Mouse (Mus musculus) MEL (cell line): Measurements from ENCODE around the gene Ap5z1. TPM values are rescaled to one million over a fixed set of nuclear protein-coding genes. Genes with fewer than 3 reads are reported as not detected.

Experiments
- DNase-seq: peaks from one replicate; pipeline ENCODE4 v3.0.0; 2011; ENCODE audit warnings: low read depth, low spot score
- H3K27ac ChIP-seq: 2 replicates; pipeline ENCODE4 v1.5.1; 2012; ENCODE audit warnings: low read depth, mild to moderate bottlenecking, control low read depth, low read length, moderate library complexity; ENCODE audit not compliant: control insufficient read depth
- H3K27me3 ChIP-seq, 2 experiments: fragments of 150-350 bp in 1 of 2; sonication (generic) in 1 of 2; 2 replicates each; pipeline ENCODE4 v1.6.1; 2012; ENCODE audit warnings: low read length in 2 of 2, mild to moderate bottlenecking in 2 of 2, improper control_type of control experiment in 1 of 2, moderate library complexity in 1 of 2; ENCODE audit not compliant: insufficient read depth in 2 of 2, control insufficient read depth in 1 of 2
- H3K36me3 ChIP-seq, 2 experiments: 2 replicates each; pipeline ENCODE4 v1.6.1; 2012 to 2014; ENCODE audit warnings: low read length in 2 of 2, improper control_type of control experiment in 1 of 2, inconsistent platforms in 1 of 2, mild to moderate bottlenecking in 1 of 2; ENCODE audit not compliant: insufficient read depth in 2 of 2, control insufficient read depth in 1 of 2
- H3K4me1 ChIP-seq, 2 experiments: fragments of 150-350 bp in 1 of 2; sonication (generic) in 1 of 2; 2 replicates each; pipeline ENCODE4 v1.6.1; 2012; ENCODE audit warnings: low read length in 2 of 2, improper control_type of control experiment in 1 of 2, mild to moderate bottlenecking in 1 of 2; ENCODE audit not compliant: insufficient read depth in 2 of 2, control insufficient read depth in 1 of 2
- H3K4me3 ChIP-seq, 2 experiments: fragments of 150-350 bp in 1 of 2; sonication (generic) in 1 of 2; 2 replicates each; pipeline ENCODE4 v1.5.1; 2012; ENCODE audit warnings: low read depth in 2 of 2, low read length in 2 of 2, mild to moderate bottlenecking in 2 of 2, moderate library complexity in 2 of 2, control low read depth in 1 of 2, improper control_type of control experiment in 1 of 2; ENCODE audit not compliant: control insufficient read depth in 1 of 2, insufficient read depth in 1 of 2
- H3K79me2 ChIP-seq: 2 replicates; pipeline ENCODE4 v1.6.1; 2012; ENCODE audit warnings: mild to moderate bottlenecking, low read length, moderate library complexity; ENCODE audit not compliant: control insufficient read depth, poor library complexity, insufficient read depth
- H3K9ac ChIP-seq: 2 replicates; pipeline ENCODE4 v1.6.1; 2012; ENCODE audit warnings: low read depth, mild to moderate bottlenecking, control low read depth, low read length, moderate library complexity; ENCODE audit not compliant: control insufficient read depth, poor library complexity, severe bottlenecking
- H3K9me3 ChIP-seq: fragments of 150-350 bp; sonication (generic); replicated peaks from 2 replicates; pipeline ENCODE4 v1.6.1; 2012; ENCODE audit warnings: mild to moderate bottlenecking, low read length, improper control_type of control experiment, moderate library complexity; ENCODE audit not compliant: insufficient read depth
- BHLHE40 ChIP-seq: IDR thresholded peaks from 2 replicates; pipeline ENCODE4 v1.6.1; 2012; ENCODE audit warnings: low read depth, mild to moderate bottlenecking, inconsistent platforms, low read length, improper control_type of control experiment, borderline replicate concordance
- CHD1 ChIP-seq: IDR thresholded peaks from 2 replicates; pipeline ENCODE4 v1.6.1; 2012; ENCODE audit warnings: low read depth, mild to moderate bottlenecking, inconsistent platforms, low read length, improper control_type of control experiment
- CHD2 ChIP-seq: IDR thresholded peaks from 2 replicates; pipeline ENCODE4 v1.6.1; 2011; ENCODE audit warnings: low read length, improper control_type of control experiment
- EP300 ChIP-seq, 2 experiments: IDR thresholded peaks; 2 replicates each; pipeline ENCODE4 v1.6.1; 2011; ENCODE audit warnings: improper control_type of control experiment in 2 of 2, low read length in 2 of 2, low read depth in 1 of 2, mild to moderate bottlenecking in 1 of 2
- ETS1 ChIP-seq: IDR thresholded peaks from 2 replicates; pipeline ENCODE4 v1.6.1; 2012; ENCODE audit warnings: low read depth, mild to moderate bottlenecking, inconsistent platforms, low read length, improper control_type of control experiment, moderate library complexity
- HCFC1 ChIP-seq: IDR thresholded peaks from 2 replicates; pipeline ENCODE4 v1.6.1; 2012; ENCODE audit warnings: low read depth, mild to moderate bottlenecking, inconsistent platforms, low read length, improper control_type of control experiment, moderate library complexity
- MAX ChIP-seq: IDR thresholded peaks from 2 replicates; pipeline ENCODE4 v1.6.1; 2011; ENCODE audit warnings: low read length, improper control_type of control experiment
- MAZ ChIP-seq: IDR thresholded peaks from 2 replicates; pipeline ENCODE4 v1.6.1; 2012; ENCODE audit warnings: low read depth, mild to moderate bottlenecking, inconsistent platforms, low read length, improper control_type of control experiment
- MXI1 ChIP-seq: IDR thresholded peaks from 2 replicates; pipeline ENCODE4 v1.6.1; 2011; ENCODE audit warnings: mild to moderate bottlenecking, low read depth, low read length, improper control_type of control experiment
- MYB ChIP-seq: IDR thresholded peaks from 2 replicates; pipeline ENCODE4 v1.6.1; 2011; ENCODE audit warnings: mild to moderate bottlenecking, low read depth, low read length, improper control_type of control experiment
- MYC ChIP-seq: IDR thresholded peaks from 2 replicates; pipeline ENCODE4 v1.6.1; 2011; ENCODE audit warnings: low read depth, mild to moderate bottlenecking, low read length, improper control_type of control experiment, moderate library complexity
- NRF1 ChIP-seq: IDR thresholded peaks from 2 replicates; pipeline ENCODE4 v1.6.1; 2014; ENCODE audit warnings: low read depth, mild to moderate bottlenecking, inconsistent platforms, low read length, improper control_type of control experiment, moderate library complexity; ENCODE audit not compliant: poor library complexity, insufficient read depth, severe bottlenecking
- POLR2A ChIP-seq, 2 experiments: IDR thresholded peaks; 2 replicates each; pipeline ENCODE4 v1.6.1; 2011 to 2012; ENCODE audit warnings: low read length in 2 of 2, mild to moderate bottlenecking in 2 of 2, control low read depth in 1 of 2, improper control_type of control experiment in 1 of 2, low read depth in 1 of 2, moderate library complexity in 1 of 2; ENCODE audit not compliant: control insufficient read depth in 1 of 2, insufficient read depth in 1 of 2, poor library complexity in 1 of 2
- POLR2AphosphoS2 ChIP-seq: IDR thresholded peaks from 2 replicates; pipeline ENCODE4 v1.6.1; 2011; ENCODE audit warnings: low read length, improper control_type of control experiment
- POLR2AphosphoS5 ChIP-seq: IDR thresholded peaks from 2 replicates; pipeline ENCODE4 v1.6.1; 2012; ENCODE audit warnings: low read depth, borderline replicate concordance, mild to moderate bottlenecking, inconsistent platforms, low read length, moderate library complexity, mixed read lengths
- RAD21 ChIP-seq: IDR thresholded peaks from 2 replicates; pipeline ENCODE4 v1.6.1; 2011; ENCODE audit warnings: mild to moderate bottlenecking, low read depth, low read length, improper control_type of control experiment
- SIN3A ChIP-seq: IDR thresholded peaks from 2 replicates; pipeline ENCODE4 v1.6.1; 2012; ENCODE audit warnings: low read length, improper control_type of control experiment, inconsistent platforms
- SMC3 ChIP-seq: IDR thresholded peaks from 2 replicates; pipeline ENCODE4 v1.6.1; 2011; ENCODE audit warnings: low read depth, low read length, improper control_type of control experiment
- TCF12 ChIP-seq: IDR thresholded peaks from 2 replicates; pipeline ENCODE4 v1.6.1; 2014; ENCODE audit warnings: low read depth, mild to moderate bottlenecking, inconsistent platforms, low read length, improper control_type of control experiment, moderate library complexity
- UBTF ChIP-seq: IDR thresholded peaks from 2 replicates; pipeline ENCODE4 v1.6.1; 2012; ENCODE audit warnings: low read depth, mild to moderate bottlenecking, inconsistent platforms, low read length, improper control_type of control experiment, moderate library complexity, borderline replicate concordance; ENCODE audit not compliant: insufficient read depth
- ZC3H11A ChIP-seq: IDR thresholded peaks from 2 replicates; pipeline ENCODE4 v1.6.1; 2012; ENCODE audit warnings: low read depth, mild to moderate bottlenecking, inconsistent platforms, low read length, improper control_type of control experiment
- ZKSCAN1 ChIP-seq: IDR thresholded peaks from 2 replicates; pipeline ENCODE4 v1.6.1; 2012; ENCODE audit warnings: low read depth, mild to moderate bottlenecking, inconsistent platforms, low read length, improper control_type of control experiment, moderate library complexity
- ZMIZ1 ChIP-seq: IDR thresholded peaks from 2 replicates; pipeline ENCODE4 v1.6.1; 2012; ENCODE audit warnings: low read depth, mild to moderate bottlenecking, inconsistent platforms, low read length, improper control_type of control experiment, moderate library complexity
- ZNF384 ChIP-seq: IDR thresholded peaks from 2 replicates; pipeline ENCODE4 v1.6.1; 2012; ENCODE audit warnings: low read depth, mild to moderate bottlenecking, inconsistent platforms, low read length, improper control_type of control experiment
- polyA plus RNA-seq, 2 experiments: library from polyadenylated mRNA; stranded (reverse) in 1 of 2; unstranded in 1 of 2; fragments of >175 nt in 1 of 2; fragments of >200 nt in 1 of 2; gene quantifications; 2 replicates each; pipeline versions ENCODE4 v1.2.1 to v1.2.4; 2012; ENCODE audit warnings: low replicate concordance in 2 of 2, low read depth in 1 of 2; ENCODE audit not compliant: insufficient read length in 2 of 2, insufficient read depth in 1 of 2, missing spikeins in 1 of 2
- total RNA-seq: library from RNA; depleted of rRNA; stranded (reverse); fragments of 300-350 nt; gene quantifications from 2 replicates; pipeline ENCODE4 v1.2.3, GENCODE M21; 2012

Ap5z1 gene
- total and polyA plus RNA-seq, 3 experiments, result 4.4 to 13.5 TPM; not detected in 1

DNA sequence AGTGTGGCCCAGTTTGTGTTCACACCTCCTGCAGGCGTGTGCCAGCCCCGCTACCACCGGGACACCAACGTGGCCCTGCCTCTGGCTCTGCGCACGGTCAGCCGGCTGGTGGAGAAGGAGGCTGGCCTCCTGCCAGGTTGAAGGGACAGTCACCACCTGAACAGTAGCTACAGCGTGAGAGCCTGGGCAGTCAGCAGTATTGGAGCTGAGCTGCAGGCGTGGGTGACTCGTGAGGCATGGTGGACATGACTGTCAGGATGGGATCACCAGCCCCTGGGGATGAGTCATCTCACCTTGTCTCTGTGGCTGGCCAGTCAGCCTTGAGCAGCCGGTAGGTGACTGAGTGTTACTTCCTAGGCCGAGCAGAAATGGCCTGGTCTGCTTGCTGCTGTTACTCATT is 13.6 kb downstream of the Ap5z1 start:
- H3K36me3 ChIP-seq, result no peaks in the 10 kb centered on the region
- H3K9me3 ChIP-seq, result no peaks in the 10 kb centered on the region
- no peak overlapping the region for H3K4me3 ChIP-seq
- H3K27me3 ChIP-seq, result no peaks in the 10 kb centered on the region
- TF ChIP-seq MYC (no peak), EP300 (IDR thresholded peaks at IDR 0.05; ENCODE audit: low read depth in 1 of 2, low read length in 2 of 2) (no peak), MAX (no peak), CHD2 (no peak), HCFC1 (no peak), CHD1 (no peak), TCF12 (no peak)
- TF ChIP-seq, all 39 proteins: peak for 0
- Histone ChIP-seq H3K9ac (no peak overlapping the region), H3K27ac (no peak overlapping the region), H3K79me2 (no peaks in the 10 kb centered on the region), H3K4me1 (no peaks in the 10 kb centered on the region)
- no peak for DNase-seq

DNA sequence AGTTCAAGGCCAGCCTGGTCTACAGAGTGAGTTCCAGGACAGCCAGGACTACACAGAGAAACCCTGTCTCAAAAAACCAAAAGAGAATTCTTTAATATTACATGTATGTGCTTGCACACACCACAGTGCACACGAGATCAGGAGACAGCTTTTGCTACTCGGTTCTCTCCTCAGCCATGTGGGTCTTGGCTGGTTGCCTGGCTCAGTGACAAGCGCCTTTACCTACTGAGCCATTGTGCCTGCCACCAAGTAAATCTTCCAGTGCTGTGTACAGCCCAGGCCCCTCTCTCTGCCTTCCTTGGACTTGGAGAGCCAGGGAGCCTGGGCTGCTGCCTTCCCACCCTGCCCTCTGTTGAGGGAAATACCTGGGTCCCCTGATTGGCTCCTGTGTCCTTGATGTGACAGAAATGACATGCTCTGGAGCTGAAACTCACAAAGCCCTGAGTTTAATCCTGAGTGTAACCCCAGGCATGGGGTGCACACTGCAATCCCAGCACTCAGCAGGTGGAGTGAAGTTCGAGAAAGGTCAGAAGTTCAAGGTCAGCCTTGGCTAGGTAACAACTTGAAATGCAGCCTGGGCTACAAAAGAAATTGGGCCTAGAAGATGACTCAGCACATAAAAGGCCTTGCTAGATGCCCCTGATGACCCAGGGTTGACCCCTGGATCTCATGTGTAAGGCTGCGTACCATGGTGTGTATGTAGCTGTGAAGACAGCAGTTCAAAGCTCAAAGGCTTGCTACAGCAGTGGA is 14.3 kb downstream of the Ap5z1 start:
- TF ChIP-seq MYB, result no peak
- no peak for TF ChIP-seq ZNF384
- TF ChIP-seq UBTF, result no peak
- no peak for TF ChIP-seq HCFC1
- TF ChIP-seq SIN3A, result no peak
- TF ChIP-seq POLR2A (IDR thresholded peaks at IDR 0.05; ENCODE audit: control insufficient read depth in 1 of 2, insufficient read depth in 1 of 2, low read depth in 1 of 2, low read length in 2 of 2, poor library complexity in 1 of 2), result no peak
- no peak for TF ChIP-seq ZMIZ1
- TF ChIP-seq, all 39 proteins: peak for 0
- Histone ChIP-seq H3K4me3 (no peak overlapping the region), H3K9me3 (no peaks in the 10 kb centered on the region), H3K79me2 (no peaks in the 10 kb centered on the region), H3K36me3 (no peaks in the 10 kb centered on the region), H3K27ac (no peak overlapping the region), H3K27me3 (no peaks in the 10 kb centered on the region), H3K4me1 (no peaks in the 10 kb centered on the region), H3K9ac (no peak overlapping the region)
- DNase-seq, result peak; percentile 17

DNA sequence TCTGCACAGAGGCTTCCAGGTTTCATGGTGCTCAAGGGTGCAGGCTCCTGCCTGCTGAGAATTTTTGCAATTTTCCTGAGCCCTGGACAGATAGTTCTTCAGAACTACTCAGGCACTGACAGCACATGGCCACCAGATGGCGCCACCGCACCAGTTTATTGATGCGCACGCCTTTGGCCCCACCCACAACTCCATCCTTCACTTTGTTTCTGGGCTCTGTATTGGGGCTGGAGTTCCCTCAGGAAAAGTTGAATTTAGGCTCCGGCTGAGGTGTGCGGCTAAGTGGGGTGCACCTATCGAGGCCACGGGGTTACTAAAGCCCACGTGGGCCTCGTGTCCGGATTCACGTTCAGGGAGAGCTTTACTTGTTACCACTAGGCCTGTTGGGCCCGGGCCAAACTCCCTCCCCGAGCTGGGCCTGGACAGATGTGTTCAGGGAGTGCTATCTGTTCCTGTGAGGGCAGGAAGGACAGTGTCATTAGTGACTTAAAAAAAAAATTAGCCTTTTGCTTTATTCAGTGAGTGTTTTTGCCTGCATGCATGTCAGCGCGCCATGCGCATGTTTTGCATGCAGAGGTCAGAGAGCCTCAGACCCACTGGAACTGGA is 15.2 kb downstream of the Ap5z1 start:
- DNase-seq, result peak; percentile 84
- no peaks in the 10 kb centered on the region for H3K79me2 ChIP-seq
- no peaks in the 10 kb centered on the region for H3K9me3 ChIP-seq
- no peaks in the 10 kb centered on the region for H3K27me3 ChIP-seq
- H3K36me3 ChIP-seq, result no peaks in the 10 kb centered on the region
- H3K27ac ChIP-seq, result no peak overlapping the region
- H3K9ac ChIP-seq, result peak overlapping the region; percentile 54
- peak overlapping the region; percentile 38 to 61 for H3K4me3 ChIP-seq
- H3K4me1 ChIP-seq, result no peaks in the 10 kb centered on the region
- TF ChIP-seq POLR2AphosphoS5 (no peak), ZC3H11A (no peak), NRF1 (peak; percentile 50; the same call in 1 of the 2 replicates), ETS1 (no peak), SIN3A (peak; percentile 52; the same call in 1 of the 2 replicates), CHD1 (no peak), MAX (peak; percentile 71), RAD21 (peak; percentile 60), ZKSCAN1 (no peak), MYB (no peak), SMC3 (peak; percentile 64), MXI1 (peak; percentile 71), MYC (peak; percentile 68), POLR2AphosphoS2 (no peak), MAZ (peak; percentile 44; the same call in 1 of the 2 replicates), BHLHE40 (no peak)
